12 mouse cellular contexts compared by ENCODE assay signal in genomic region chr7:131042657-131043056, GRCm38 (mm10). TPM values are rescaled to one million over a fixed set of nuclear protein-coding genes. Genes with fewer than 3 reads are reported as not detected.
DNase-seq lines count a peak whose midpoint lies in the region; ATAC-seq and TF ChIP-seq lines count a peak whose summit lies in the region.
"Had no signal": no experiment of that assay in that cellular context is flagged by ENCODE, and none has a peak within 500 bp of the region (broad histone marks: within the 10 kb centered on the region; RNA-seq: fewer than 3 reads in every experiment).

No protein-coding gene starts in this region.

- H3K9me3 ChIP-seq in intestine, postnatal 0 days (ENCODE audit: control insufficient read depth): no peaks in the 10 kb centered on the region
- H3K9me3 ChIP-seq: megakaryocyte, embryonic 14.5 days had no signal

- intact Hi-C loops in left cerebral cortex, adult 2 months (cut with DNase I): loop anchor here (5.0 kb wide), 1 partner anchor 50 kb away; no protein-coding TSS in a partner anchor
- intact Hi-C loops in left cerebral cortex, postnatal 36 days (cut with DNase I): no loop called here

- H3K9ac ChIP-seq in intestine, postnatal 0 days (ENCODE audit: low read depth, low read length): no peak overlapping the region

- peak; percentile 39 for TF ChIP-seq CTCF in left cerebral cortex, adult 2 months (IDR thresholded peaks at IDR 0.05)
- TF ChIP-seq CTCF in intestine, postnatal 0 days (IDR thresholded peaks at IDR 0.05; ENCODE audit: low read depth): peak; percentile 73

- H3K4me2 ChIP-seq in intestine, postnatal 0 days (replicated peaks; ENCODE audit: low read depth): no peak overlapping the region

- peak; percentile 37 for DNase-seq in embryo, embryonic 10 days (ENCODE audit: low spot score)
- no peak for DNase-seq in embryo, embryonic 11 days
- no peak for DNase-seq in left cerebral cortex, adult 2 months (ENCODE audit: extremely low spot score in 1 of 2, low spot score in 2 of 2)
- no peak for DNase-seq in left cerebral cortex, postnatal 36 days (ENCODE audit: low spot score in 2 of 2)
- DNase-seq in ES-CJ7 (ENCODE audit: low read depth, low spot score): peak; percentile 7
- no peak for DNase-seq in right cerebral cortex, postnatal 36 days (ENCODE audit: low spot score in 2 of 2)
- no peak for DNase-seq in testis, postnatal 14 days (ENCODE audit: low spot score)
- DNase-seq: cerebellum, adult 11-12 months had no signal

- WGBS in intestine, postnatal 0 days: 70% methylated on average over 1 of the region's 1 CpGs

- no peak overlapping the region for H3K27ac ChIP-seq in left cerebral cortex, adult 2 months
- H3K27ac ChIP-seq in intestine, postnatal 0 days (ENCODE audit: low read depth, low read length): no peak overlapping the region

- H3K4me3 ChIP-seq in left cerebral cortex, adult 2 months: no peak overlapping the region
- H3K4me3 ChIP-seq in intestine, postnatal 0 days (ENCODE audit: low read depth, low read length): no peak overlapping the region
- H3K4me3 ChIP-seq: megakaryocyte, embryonic 14.5 days had no signal

- H3K4me1 ChIP-seq in intestine, postnatal 0 days (replicated peaks; ENCODE audit: control insufficient read depth, insufficient read depth, low read length): no peaks in the 10 kb centered on the region
- H3K4me1 ChIP-seq: megakaryocyte, embryonic 14.5 days had no signal

- ATAC-seq in intestine, postnatal 0 days: no peak

- H3K27me3 ChIP-seq in intestine, postnatal 0 days (replicated peaks; ENCODE audit: control insufficient read depth, insufficient read depth, low read length): no peaks in the 10 kb centered on the region

- H3K36me3 ChIP-seq in intestine, postnatal 0 days (ENCODE audit: control insufficient read depth, insufficient read depth): no peaks in the 10 kb centered on the region

RNA-seq across cellular contexts. Expression of gene Dmbt1, which starts 10.8 kb away (rescaled TPM):
- not detected for total RNA-seq in left cerebral cortex, adult 2 months (2021)
- total RNA-seq in left cerebral cortex, postnatal 36 days (2021): not detected
- polyA plus RNA-seq in intestine, postnatal 0 days (2015; fragmentation: Nextera tagmentation; extraction: Ambion mirVana): 104 and 121 TPM in 2 replicates
- total RNA-seq: gastrocnemius, postnatal 4 days; layer of hippocampus, postnatal 14 days had no signal

Comparison
In these comparisons a context has a peak if more than half of its experiments do, and no peak if none do; other contexts are left out.
1. DNase-seq: peak in embryo, embryonic 10 days (single experiment) and ES-CJ7 (single experiment); none in embryo, embryonic 11 days (single experiment), left cerebral cortex, adult 2 months (0 of 2), left cerebral cortex, postnatal 36 days (0 of 2), right cerebral cortex, postnatal 36 days (0 of 2) and testis, postnatal 14 days (single experiment).